Mouse (Mus musculus) embryo, embryonic 11 days (tissue): ENCODE measurements at regions not wholly inside any gene's neighbourhood (a gene's known extent, or its start where the extent isn't known, plus 50 kb on each side); places are given as distances from the start of the nearest gene placed in this dataset.
"Not testable (repeated sequence)": the region's sequence is repeated elsewhere in the genome, so short reads cannot be mapped to it uniquely, and the experiment has no call there.

ENCODE experiments used
- DNase-seq: peaks from one replicate; pipeline ENCODE4 v3.0.0-alpha.2; 2015

GRCm38 (mm10) chr10:72298824-72299551 is 355.7 kb upstream of the Zwint start:
- no peak for DNase-seq

- not testable (repeated sequence) for DNase-seq
Observed at GRCm38 (mm10) chr10:72309045-72309444, 345.6 kb upstream of the Zwint start.

GRCm38 (mm10) chr10:72318308-72318707 is 336.3 kb upstream of the Zwint start:
- DNase-seq, result no peak

- DNase-seq, result no peak
Observed at GRCm38 (mm10) chr10:72320307-72320706, 334.3 kb upstream of the Zwint start.

- no peak for DNase-seq
Observed at GRCm38 (mm10) chr10:72326624-72327023, 328.0 kb upstream of the Zwint start.

- DNase-seq, result no peak
Observed at GRCm38 (mm10) chr10:72347253-72347652, 307.4 kb upstream of the Zwint start.

GRCm38 (mm10) chr10:72347949-72348663 is 306.5 kb upstream of the Zwint start:
- no peak for DNase-seq

- no peak for DNase-seq
Observed at GRCm38 (mm10) chr10:72352810-72353209, 301.8 kb upstream of the Zwint start.

GRCm38 (mm10) chr10:72353515-72353914 is 301.1 kb upstream of the Zwint start:
- DNase-seq, result no peak

GRCm38 (mm10) chr10:72383351-72383750 is 271.3 kb upstream of the Zwint start:
- DNase-seq, result no peak

GRCm38 (mm10) chr10:72384826-72385225 is 269.8 kb upstream of the Zwint start:
- no peak for DNase-seq

GRCm38 (mm10) chr10:72391397-72391796 is 263.2 kb upstream of the Zwint start:
- DNase-seq, result peak; percentile 24

- no peak for DNase-seq
Observed at GRCm38 (mm10) chr10:72393279-72394041, 261.2 kb upstream of the Zwint start.

- no peak for DNase-seq
Observed at GRCm38 (mm10) chr10:72394367-72394766, 260.3 kb upstream of the Zwint start.

GRCm38 (mm10) chr10:72403290-72403689 is 251.4 kb upstream of the Zwint start:
- DNase-seq, result no peak

- DNase-seq, result no peak
Observed at GRCm38 (mm10) chr10:72410305-72410704, 244.3 kb upstream of the Zwint start.

GRCm38 (mm10) chr10:72411670-72412069 is 243.0 kb upstream of the Zwint start:
- DNase-seq, result no peak

- no peak for DNase-seq
Observed at GRCm38 (mm10) chr10:72454629-72455028, 200.0 kb upstream of the Zwint start.

- no peak for DNase-seq
Observed at GRCm38 (mm10) chr10:72484315-72484714, 170.3 kb upstream of the Zwint start.

- no peak for DNase-seq
Observed at GRCm38 (mm10) chr10:72532431-72532830, 122.2 kb upstream of the Zwint start.

GRCm38 (mm10) chr10:72533427-72533826 is 121.2 kb upstream of the Zwint start:
- DNase-seq, result no peak

GRCm38 (mm10) chr10:72533859-72534258 is 120.8 kb upstream of the Zwint start:
- no peak for DNase-seq

GRCm38 (mm10) chr10:72549564-72549963 is 105.1 kb upstream of the Zwint start:
- no peak for DNase-seq

GRCm38 (mm10) chr10:72551561-72551960 is 103.1 kb upstream of the Zwint start:
- no peak for DNase-seq
